Mouse (Mus musculus) ES-Bruce4 (cell line): Measurements from ENCODE around the gene Clmn. TPM values are rescaled to one million over a fixed set of nuclear protein-coding genes. Genes with fewer than 3 reads are reported as not detected.

Experiments
- H3K27ac ChIP-seq: 2 replicates; pipeline ENCODE4 v1.5.1; 2012; ENCODE audit warnings: low read length, inconsistent platforms; ENCODE audit not compliant: insufficient read depth
- H3K27me3 ChIP-seq: 2 replicates; pipeline ENCODE4 v1.6.1; 2012; ENCODE audit warnings: mild to moderate bottlenecking, low read length, inconsistent platforms; ENCODE audit not compliant: control insufficient read depth, poor library complexity, insufficient read depth, severe bottlenecking
- H3K36me3 ChIP-seq: 2 replicates; pipeline ENCODE4 v1.6.1; 2012; ENCODE audit warnings: inconsistent platforms, mild to moderate bottlenecking, low read length, moderate library complexity; ENCODE audit not compliant: control insufficient read depth, poor library complexity, insufficient read depth, severe bottlenecking
- H3K4me1 ChIP-seq: one replicate; pipeline ENCODE4 v1.8.1; 2011; ENCODE audit warnings: low read length; ENCODE audit not compliant: control insufficient read depth, insufficient read depth
- H3K4me3 ChIP-seq: 2 replicates; pipeline ENCODE4 v1.5.1; 2011; ENCODE audit warnings: low read depth, mild to moderate bottlenecking, low read length
- H3K9ac ChIP-seq: 2 replicates; pipeline ENCODE4 v1.6.1; 2012; ENCODE audit warnings: low read depth, mild to moderate bottlenecking, inconsistent platforms; ENCODE audit not compliant: poor library complexity, severe bottlenecking
- H3K9me3 ChIP-seq: replicated peaks from 2 replicates; pipeline ENCODE4 v1.6.1; 2012; ENCODE audit warnings: mild to moderate bottlenecking, low read length, inconsistent platforms; ENCODE audit not compliant: control insufficient read depth, poor library complexity, insufficient read depth, severe bottlenecking
- CTCF ChIP-seq: IDR thresholded peaks from one replicate; pipeline ENCODE4 v1.8.1; 2011; ENCODE audit warnings: low read depth, low read length
- EP300 ChIP-seq: IDR thresholded peaks from 2 replicates; pipeline ENCODE4 v1.6.1; 2011; ENCODE audit warnings: low read depth, low read length; ENCODE audit not compliant: insufficient read depth
- POLR2A ChIP-seq: IDR thresholded peaks from one replicate; pipeline ENCODE4 v1.8.1; 2011; ENCODE audit warnings: low read length; ENCODE audit not compliant: insufficient read depth
- polyA plus RNA-seq: library from polyadenylated mRNA; stranded (reverse); fragments of >200 nt; gene quantifications from 2 replicates; pipeline ENCODE4 v1.2.4, GENCODE M21; 2011; ENCODE audit warnings: low read depth; ENCODE audit not compliant: missing spikeins, insufficient read depth, insufficient read length

The Clmn gene
- polyA plus RNA-seq, 1 experiment = 14.8 TPM

DNA sequence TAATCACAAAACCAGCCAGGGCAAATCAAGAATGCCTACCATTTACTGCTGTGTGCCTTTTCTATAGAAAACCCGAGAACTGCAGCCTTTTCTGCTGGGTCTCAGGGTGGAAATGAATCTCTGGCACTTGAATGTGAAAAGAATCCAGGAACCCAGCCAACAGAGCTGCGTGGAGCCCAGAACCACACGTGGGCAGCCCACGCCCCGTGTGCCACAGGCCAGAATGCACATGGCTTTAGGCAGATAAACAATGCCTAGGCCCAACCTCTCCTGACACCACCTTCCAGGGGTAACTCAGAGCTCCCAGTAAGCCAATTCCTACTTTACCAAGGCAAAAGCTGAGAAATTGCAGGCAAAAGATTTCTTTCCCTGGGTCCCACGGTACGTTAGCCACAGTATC is 5.7 kb downstream of the Clmn start:
- Histone ChIP-seq H3K36me3 (no peaks in the 10 kb centered on the region), H3K27me3 (no peaks in the 10 kb centered on the region), H3K4me3 (no peak overlapping the region), H3K27ac (no peak overlapping the region), H3K4me1 (no peaks in the 10 kb centered on the region), H3K9ac (no peak overlapping the region), H3K9me3 (no peaks in the 10 kb centered on the region)
- TF ChIP-seq POLR2A = no peak
- no peak for TF ChIP-seq EP300
- TF ChIP-seq CTCF = no peak

DNA sequence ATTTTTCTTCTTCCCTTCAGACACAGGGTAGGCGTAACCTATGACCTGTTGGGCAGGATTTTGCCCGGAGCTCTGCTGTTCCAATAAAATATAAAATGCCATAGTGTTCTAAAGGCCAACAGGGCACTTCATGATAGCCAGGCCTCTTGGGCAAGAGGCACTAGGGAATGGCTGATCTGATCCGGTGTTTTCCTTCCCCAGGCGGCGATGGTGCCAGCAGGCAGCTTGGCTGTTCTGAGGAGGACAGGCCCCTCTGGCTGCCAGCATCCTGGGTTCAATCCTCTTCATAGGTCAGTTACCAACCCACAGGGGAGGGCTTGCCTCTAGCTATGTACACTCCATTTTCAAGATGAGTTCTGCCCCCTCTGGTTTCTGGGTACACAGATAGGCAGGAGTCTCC is 6.1 kb downstream of the Clmn start:
- Histone ChIP-seq H3K4me1 (no peaks in the 10 kb centered on the region), H3K27ac (no peak overlapping the region), H3K4me3 (no peak overlapping the region), H3K36me3 (no peaks in the 10 kb centered on the region), H3K9ac (no peak overlapping the region), H3K9me3 (no peaks in the 10 kb centered on the region), H3K27me3 (no peaks in the 10 kb centered on the region)
- TF ChIP-seq POLR2A (no peak), EP300 (no peak), CTCF (no peak)

- no peaks in the 10 kb centered on the region for H3K4me1 ChIP-seq
- no peaks in the 10 kb centered on the region for H3K9me3 ChIP-seq
- H3K9ac ChIP-seq = no peak overlapping the region
- no peaks in the 10 kb centered on the region for H3K36me3 ChIP-seq
- H3K27me3 ChIP-seq = no peaks in the 10 kb centered on the region
- TF ChIP-seq CTCF (no peak), EP300 (no peak), POLR2A (no peak)
- no peak overlapping the region for H3K27ac ChIP-seq
- H3K4me3 ChIP-seq = no peak overlapping the region
Measured at GRCm38 (mm10) chr12:104857614-104858013, 7.3 kb downstream of the Clmn start.

DNA sequence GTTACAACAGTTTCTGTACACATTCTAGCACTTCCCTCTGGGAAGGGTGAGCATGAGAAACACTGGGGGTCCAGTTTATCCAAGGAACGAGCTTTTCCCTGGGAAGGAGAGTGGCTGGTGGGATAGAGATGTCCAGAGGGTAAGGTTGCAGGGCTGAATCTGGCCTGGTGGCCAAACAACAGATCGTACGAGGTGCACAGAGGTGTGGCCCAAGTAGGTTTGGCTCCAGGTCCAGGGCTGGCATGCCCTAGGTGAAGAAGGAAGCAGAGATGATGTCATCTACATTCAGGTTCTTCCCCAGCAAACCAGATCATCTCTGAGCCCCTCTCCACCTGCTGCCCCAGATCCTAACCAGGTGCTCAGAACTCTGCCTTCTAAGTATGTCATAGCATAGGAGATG is 8.3 kb downstream of the Clmn start:
- TF ChIP-seq POLR2A = no peak
- TF ChIP-seq EP300 = no peak
- no peak for TF ChIP-seq CTCF
- Histone ChIP-seq H3K27ac (no peak overlapping the region), H3K4me3 (no peak overlapping the region), H3K9ac (no peak overlapping the region), H3K36me3 (no peaks in the 10 kb centered on the region), H3K4me1 (no peaks in the 10 kb centered on the region), H3K27me3 (no peaks in the 10 kb centered on the region), H3K9me3 (no peaks in the 10 kb centered on the region)

DNA sequence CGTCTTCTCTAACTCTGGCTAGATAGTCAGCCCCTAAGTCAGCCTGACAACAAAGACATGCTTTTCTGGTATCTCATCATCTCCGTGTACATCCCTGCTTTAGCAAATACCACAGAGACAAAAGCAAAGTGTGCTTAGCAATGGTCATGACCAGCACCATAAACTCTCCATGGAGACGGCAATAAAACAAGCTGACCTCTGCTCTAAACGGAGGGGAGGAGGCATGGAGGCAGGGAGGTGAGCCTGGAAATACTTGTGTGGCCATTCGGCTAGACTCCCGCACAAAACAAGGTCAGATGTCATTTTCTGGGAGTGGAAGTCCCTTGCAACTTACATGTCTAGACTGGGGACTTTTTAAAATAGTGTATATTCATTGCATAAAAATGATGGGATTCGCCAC is 9.3 kb downstream of the Clmn start:
- Histone ChIP-seq H3K9ac (no peak overlapping the region), H3K4me3 (no peak overlapping the region), H3K27me3 (no peaks in the 10 kb centered on the region), H3K27ac (no peak overlapping the region), H3K36me3 (no peaks in the 10 kb centered on the region), H3K9me3 (no peaks in the 10 kb centered on the region), H3K4me1 (no peaks in the 10 kb centered on the region)
- TF ChIP-seq EP300 (no peak), POLR2A (no peak), CTCF (no peak)

- no peaks in the 10 kb centered on the region for H3K4me1 ChIP-seq
Measured at GRCm38 (mm10) chr12:104854826-104855225, 10.1 kb downstream of the Clmn start.

More at GRCm38 (mm10) chr12:104854826-104855225, 10.1 kb downstream of the Clmn start:
- Histone ChIP-seq H3K36me3 (no peaks in the 10 kb centered on the region), H3K27me3 (no peaks in the 10 kb centered on the region), H3K4me3 (no peak overlapping the region), H3K9me3 (no peaks in the 10 kb centered on the region), H3K27ac (no peak overlapping the region), H3K9ac (no peak overlapping the region)
- TF ChIP-seq POLR2A (no peak), EP300 (no peak), CTCF (no peak)
